Mouse (Mus musculus): Measurements from ENCODE around the gene 4921524J17Rik. TPM values are rescaled to one million over a fixed set of nuclear protein-coding genes. Genes with fewer than 3 reads are reported as not detected.

4921524J17Rik gene
- total and polyA plus RNA-seq, 3 experiments: 28.5 to 40.8 (median 31.5) TPM

GRCm38 (mm10) chr8:85391438-85391837, 41.2 kb downstream of the 4921524J17Rik start:
- Histone ChIP-seq H3K27me3 (ENCODE audit: insufficient read depth, low read length) (no peaks in the 10 kb centered on the region), H3K4me1 (ENCODE audit: insufficient read depth, low read depth, low read length) (peaks cover 39% of the 10 kb centered on the region), H3K4me3 (ENCODE audit: low read depth, low read length) (no peak overlapping the region), H3K9me3 (replicated peaks) (no peaks in the 10 kb centered on the region), H3K36me3 (replicated peaks) (peaks cover 14% of the 10 kb centered on the region)
- DNase-seq (ENCODE audit: low spot score) (no peak), ATAC-seq (ENCODE audit: extremely low read depth, insufficient number of reproducible peaks, low FRiP score, poor library complexity, severe bottlenecking) (no peak)
- no peak for TF ChIP-seq GATA1 (IDR thresholded peaks at IDR 0.05; ENCODE audit: borderline replicate concordance, low read length)
- no peak for TF ChIP-seq POLR2AphosphoS5 (IDR thresholded peaks at IDR 0.05; ENCODE audit: insufficient replicate concordance, low read depth, low read length)
- no peak for TF ChIP-seq CTCF (IDR thresholded peaks at IDR 0.05; ENCODE audit: low read depth, low read length)
- no peak for TF ChIP-seq TAL1 (conservative IDR thresholded peaks at IDR 0.05; ENCODE audit: low read depth, low read length)
- TF ChIP-seq GATA2 (IDR thresholded peaks at IDR 0.05; ENCODE audit: borderline replicate concordance, low read depth, low read length): no peak

- TF ChIP-seq TAL1 (conservative IDR thresholded peaks at IDR 0.05; ENCODE audit: low read depth, low read length) (no peak), GATA2 (IDR thresholded peaks at IDR 0.05; ENCODE audit: borderline replicate concordance, low read depth, low read length) (no peak), GATA1 (IDR thresholded peaks at IDR 0.05; ENCODE audit: borderline replicate concordance, low read length) (no peak), POLR2AphosphoS5 (IDR thresholded peaks at IDR 0.05; ENCODE audit: insufficient replicate concordance, low read depth, low read length) (no peak), CTCF (IDR thresholded peaks at IDR 0.05; ENCODE audit: low read depth, low read length) (no peak)
- ATAC-seq (ENCODE audit: extremely low read depth, insufficient number of reproducible peaks, low FRiP score, poor library complexity, severe bottlenecking) (no peak), DNase-seq (ENCODE audit: low spot score) (no peak)
- Histone ChIP-seq H3K4me1 (ENCODE audit: insufficient read depth, low read depth, low read length) (peaks cover 42% of the 10 kb centered on the region), H3K36me3 (replicated peaks) (peaks cover 24% of the 10 kb centered on the region), H3K27me3 (ENCODE audit: insufficient read depth, low read length) (no peaks in the 10 kb centered on the region), H3K9me3 (replicated peaks) (no peaks in the 10 kb centered on the region), H3K4me3 (ENCODE audit: low read depth, low read length) (no peak within 1 kb of the TSS)
Measured at GRCm38 (mm10) chr8:85386205-85386604, 46.4 kb downstream of the 4921524J17Rik start, which contains the start of gene Mylk3. Gene Mylk3, minus strand, starts transcription at chr8:85386345.

GRCm38 (mm10) chr8:85381926-85382325, 50.7 kb downstream of the 4921524J17Rik start:
- peaks cover 23% of the 10 kb centered on the region for H3K36me3 ChIP-seq (replicated peaks)
- no peak for ATAC-seq (ENCODE audit: extremely low read depth, insufficient number of reproducible peaks, low FRiP score, poor library complexity, severe bottlenecking)
- H3K9me3 ChIP-seq (replicated peaks): no peaks in the 10 kb centered on the region
- no peaks in the 10 kb centered on the region for H3K27me3 ChIP-seq (ENCODE audit: insufficient read depth, low read length)
- TF ChIP-seq GATA2 (IDR thresholded peaks at IDR 0.05; ENCODE audit: borderline replicate concordance, low read depth, low read length) (no peak), CTCF (IDR thresholded peaks at IDR 0.05; ENCODE audit: low read depth, low read length) (no peak), TAL1 (conservative IDR thresholded peaks at IDR 0.05; ENCODE audit: low read depth, low read length) (no peak), GATA1 (IDR thresholded peaks at IDR 0.05; ENCODE audit: borderline replicate concordance, low read length) (no peak), POLR2AphosphoS5 (IDR thresholded peaks at IDR 0.05; ENCODE audit: insufficient replicate concordance, low read depth, low read length) (no peak)
- H3K4me1 ChIP-seq (ENCODE audit: insufficient read depth, low read depth, low read length): peaks cover 72% of the 10 kb centered on the region
- peak overlapping the region; percentile 72; the same call in 1 of the 2 replicates for H3K4me3 ChIP-seq (ENCODE audit: low read depth, low read length)
- DNase-seq (ENCODE audit: low spot score): peak; percentile 19

GRCm38 (mm10) chr8:85380824-85381209, 51.8 kb downstream of the 4921524J17Rik start:
- Histone ChIP-seq H3K36me3 (replicated peaks) (peaks cover 24% of the 10 kb centered on the region), H3K9me3 (replicated peaks) (no peaks in the 10 kb centered on the region), H3K27me3 (ENCODE audit: insufficient read depth, low read length) (no peaks in the 10 kb centered on the region), H3K4me3 (ENCODE audit: low read depth, low read length) (peak overlapping the region; percentile 72), H3K4me1 (ENCODE audit: insufficient read depth, low read depth, low read length) (peaks cover 72% of the 10 kb centered on the region)
- peak; percentile 83 for ATAC-seq (ENCODE audit: extremely low read depth, insufficient number of reproducible peaks, low FRiP score, poor library complexity, severe bottlenecking)
- TF ChIP-seq GATA2 (IDR thresholded peaks at IDR 0.05; ENCODE audit: borderline replicate concordance, low read depth, low read length) (0 out of 2 replicates have a peak, but pooled peaks have one; percentile 47), TAL1 (conservative IDR thresholded peaks at IDR 0.05; ENCODE audit: low read depth, low read length) (peak; percentile 91), CTCF (IDR thresholded peaks at IDR 0.05; ENCODE audit: low read depth, low read length) (no peak), POLR2AphosphoS5 (IDR thresholded peaks at IDR 0.05; ENCODE audit: insufficient replicate concordance, low read depth, low read length) (no peak), GATA1 (IDR thresholded peaks at IDR 0.05; ENCODE audit: borderline replicate concordance, low read length) (no peak)
- peak; percentile 76 for DNase-seq (ENCODE audit: low spot score)

- Histone ChIP-seq H3K4me1 (ENCODE audit: insufficient read depth, low read depth, low read length) (peaks cover 76% of the 10 kb centered on the region), H3K4me3 (ENCODE audit: low read depth, low read length) (peak overlapping the region; percentile 72), H3K27me3 (ENCODE audit: insufficient read depth, low read length) (no peaks in the 10 kb centered on the region), H3K9me3 (replicated peaks) (no peaks in the 10 kb centered on the region), H3K36me3 (replicated peaks) (peaks cover 29% of the 10 kb centered on the region)
- ATAC-seq (ENCODE audit: extremely low read depth, insufficient number of reproducible peaks, low FRiP score, poor library complexity, severe bottlenecking) (no peak), DNase-seq (ENCODE audit: low spot score) (no peak)
- TF ChIP-seq TAL1 (conservative IDR thresholded peaks at IDR 0.05; ENCODE audit: low read depth, low read length) (no peak), POLR2AphosphoS5 (IDR thresholded peaks at IDR 0.05; ENCODE audit: insufficient replicate concordance, low read depth, low read length) (no peak; the same call in 1 of the 2 replicates), CTCF (IDR thresholded peaks at IDR 0.05; ENCODE audit: low read depth, low read length) (no peak), GATA2 (IDR thresholded peaks at IDR 0.05; ENCODE audit: borderline replicate concordance, low read depth, low read length) (no peak)
Measured at GRCm38 (mm10) chr8:85380123-85380823, 52.4 kb downstream of the 4921524J17Rik start.

- peak; percentile 46 for ATAC-seq (ENCODE audit: extremely low read depth, insufficient number of reproducible peaks, low FRiP score, poor library complexity, severe bottlenecking)
- Histone ChIP-seq H3K9me3 (replicated peaks) (no peaks in the 10 kb centered on the region), H3K27me3 (ENCODE audit: insufficient read depth, low read length) (no peaks in the 10 kb centered on the region), H3K4me3 (ENCODE audit: low read depth, low read length) (peak overlapping the region; percentile 72), H3K4me1 (ENCODE audit: insufficient read depth, low read depth, low read length) (peaks cover 81% of the 10 kb centered on the region), H3K36me3 (replicated peaks) (peaks cover 31% of the 10 kb centered on the region)
- peak; percentile 77 for TF ChIP-seq TAL1 (conservative IDR thresholded peaks at IDR 0.05; ENCODE audit: low read depth, low read length)
- no peak for TF ChIP-seq GATA2 (IDR thresholded peaks at IDR 0.05; ENCODE audit: borderline replicate concordance, low read depth, low read length)
- no peak for TF ChIP-seq POLR2AphosphoS5 (IDR thresholded peaks at IDR 0.05; ENCODE audit: insufficient replicate concordance, low read depth, low read length)
- TF ChIP-seq CTCF (IDR thresholded peaks at IDR 0.05; ENCODE audit: low read depth, low read length): no peak
- TF ChIP-seq GATA1 (IDR thresholded peaks at IDR 0.05; ENCODE audit: borderline replicate concordance, low read length): no peak
- peak; percentile 59 for DNase-seq (ENCODE audit: low spot score)
Measured at GRCm38 (mm10) chr8:85379142-85379781, 53.4 kb downstream of the 4921524J17Rik start.
